Mouse (Mus musculus): ENCODE measurements at regions not wholly inside any gene's neighbourhood (a gene's known extent, or its start where the extent isn't known, plus 50 kb on each side); places are given as distances from the start of the nearest gene placed in this dataset.

- no peak for DNase-seq (ENCODE audit: low spot score)
These were observed 169.2 kb upstream of the Tbca start for GRCm38 (mm10) chr13:94619511-94619910.

GRCm38 (mm10) chr13:94630055-94630454 lies 158.7 kb upstream of the Tbca start:
- DNase-seq (ENCODE audit: low spot score), result no peak

- no peak for DNase-seq (ENCODE audit: low spot score)
These were observed 158.0 kb upstream of the Tbca start for GRCm38 (mm10) chr13:94630685-94631084.

GRCm38 (mm10) chr13:94632730-94633129 lies 156.0 kb upstream of the Tbca start:
- no peak for DNase-seq (ENCODE audit: low spot score)

GRCm38 (mm10) chr13:94640336-94640735 lies 148.4 kb upstream of the Tbca start:
- DNase-seq (ENCODE audit: low spot score), result no peak

GRCm38 (mm10) chr13:94645241-94646206 lies 143.2 kb upstream of the Tbca start:
- DNase-seq (ENCODE audit: low spot score), result no peak

- DNase-seq (ENCODE audit: low spot score), result no peak
These were observed 142.4 kb upstream of the Tbca start for GRCm38 (mm10) chr13:94646326-94646725.

- no peak for DNase-seq (ENCODE audit: low spot score)
These were observed 141.7 kb upstream of the Tbca start for GRCm38 (mm10) chr13:94646781-94647555.

GRCm38 (mm10) chr13:94647566-94647965 lies 141.1 kb upstream of the Tbca start:
- no peak for DNase-seq (ENCODE audit: low spot score)

- DNase-seq (ENCODE audit: low spot score), result no peak
These were observed 137.8 kb upstream of the Tbca start for GRCm38 (mm10) chr13:94650951-94651350.

GRCm38 (mm10) chr13:94667604-94668003 lies 121.1 kb upstream of the Tbca start:
- DNase-seq (ENCODE audit: low spot score), result no peak

GRCm38 (mm10) chr13:94668276-94668675 lies 120.4 kb upstream of the Tbca start:
- no peak for DNase-seq (ENCODE audit: low spot score)

GRCm38 (mm10) chr13:94669106-94669683 lies 119.5 kb upstream of the Tbca start:
- DNase-seq (ENCODE audit: low spot score), result no peak

GRCm38 (mm10) chr13:94670266-94670665 lies 118.4 kb upstream of the Tbca start:
- DNase-seq (ENCODE audit: low spot score), result no peak

- no peak for DNase-seq (ENCODE audit: low spot score)
These were observed 117.7 kb upstream of the Tbca start for GRCm38 (mm10) chr13:94670961-94671360.

GRCm38 (mm10) chr13:94680492-94681168 lies 108.1 kb upstream of the Tbca start:
- no peak for DNase-seq (ENCODE audit: low spot score)

GRCm38 (mm10) chr13:94681606-94682005 lies 107.1 kb upstream of the Tbca start:
- DNase-seq (ENCODE audit: low spot score), result no peak

GRCm38 (mm10) chr13:94685191-94685590 lies 103.5 kb upstream of the Tbca start:
- DNase-seq (ENCODE audit: low spot score), result no peak

GRCm38 (mm10) chr13:94687295-94687694 lies 101.4 kb upstream of the Tbca start:
- DNase-seq (ENCODE audit: low spot score), result no peak

- no peak for DNase-seq (ENCODE audit: low spot score)
These were observed 82.1 kb upstream of the Tbca start for GRCm38 (mm10) chr13:94706641-94707053.

- no peak for DNase-seq (ENCODE audit: low spot score)
These were observed 81.1 kb upstream of the Tbca start for GRCm38 (mm10) chr13:94707371-94708280.

Measured in ovary, postnatal 10 days (tissue).